Mouse (Mus musculus): Measurements from ENCODE around the gene Scn8a.

GRCm38 (mm10) chr15:101094979-101095378, 225.3 kb downstream of the Scn8a start:
- no peak for TF ChIP-seq EP300 (IDR thresholded peaks at IDR 0.05)
- TF ChIP-seq CTCF (IDR thresholded peaks at IDR 0.05) = no peak

All from lung, postnatal 0 days (tissue).